Mouse (Mus musculus) embryonic facial prominence, embryonic 10.5 days (tissue): Measurements from ENCODE around the gene Clmp. TPM values are rescaled to one million over a fixed set of nuclear protein-coding genes. Genes with fewer than 3 reads are reported as not detected.

ENCODE experiments used
- DNase-seq: peaks from one replicate; pipeline ENCODE4 v3.0.0-alpha.2; 2017; ENCODE audit warnings: low spot score
- H3K27ac ChIP-seq: fragments of 300-500 bp; sonication (generic); replicated peaks from 2 replicates; pipeline ENCODE4 v1.5.1; 2016; ENCODE audit warnings: mild to moderate bottlenecking
- H3K27me3 ChIP-seq: fragments of 300-500 bp; sonication (generic); replicated peaks from 2 replicates; pipeline ENCODE4 v1.6.1; 2016; ENCODE audit warnings: low read depth, mild to moderate bottlenecking; ENCODE audit not compliant: poor library complexity, severe bottlenecking
- H3K36me3 ChIP-seq: fragments of 300-500 bp; sonication (generic); replicated peaks from 2 replicates; pipeline ENCODE4 v1.6.1; 2016; ENCODE audit warnings: mild to moderate bottlenecking, moderate library complexity
- H3K4me1 ChIP-seq: fragments of 300-500 bp; sonication (generic); 2 replicates; pipeline ENCODE4 v1.6.1; 2016
- H3K4me3 ChIP-seq: fragments of 300-500 bp; sonication (generic); 2 replicates; pipeline ENCODE4 v1.5.1; 2016; ENCODE audit warnings: mild to moderate bottlenecking, moderate library complexity
- H3K9me3 ChIP-seq: fragments of 300-500 bp; sonication (generic); 2 replicates; pipeline ENCODE4 v1.6.1; 2016; ENCODE audit warnings: mild to moderate bottlenecking
- WGBS: fragments of 180-500 bp; shearing (Covaris S2); methylation state at CpG from one replicate; pipeline ENCODE4 v1.1.7; 2016; 5-methylcytosine and 5-hydroxymethylcytosine counted together
- polyA plus RNA-seq: library from polyadenylated mRNA; unstranded; fragments of >200 nt; fragmentation: Nextera tagmentation; extraction: Ambion mirVana; gene quantifications from 2 replicates; pipeline ENCODE4 v1.2.1, GENCODE M21; 2016

The Clmp gene
- polyA plus RNA-seq, 1 experiment from 2014 or later, result 45.6 TPM

DNA sequence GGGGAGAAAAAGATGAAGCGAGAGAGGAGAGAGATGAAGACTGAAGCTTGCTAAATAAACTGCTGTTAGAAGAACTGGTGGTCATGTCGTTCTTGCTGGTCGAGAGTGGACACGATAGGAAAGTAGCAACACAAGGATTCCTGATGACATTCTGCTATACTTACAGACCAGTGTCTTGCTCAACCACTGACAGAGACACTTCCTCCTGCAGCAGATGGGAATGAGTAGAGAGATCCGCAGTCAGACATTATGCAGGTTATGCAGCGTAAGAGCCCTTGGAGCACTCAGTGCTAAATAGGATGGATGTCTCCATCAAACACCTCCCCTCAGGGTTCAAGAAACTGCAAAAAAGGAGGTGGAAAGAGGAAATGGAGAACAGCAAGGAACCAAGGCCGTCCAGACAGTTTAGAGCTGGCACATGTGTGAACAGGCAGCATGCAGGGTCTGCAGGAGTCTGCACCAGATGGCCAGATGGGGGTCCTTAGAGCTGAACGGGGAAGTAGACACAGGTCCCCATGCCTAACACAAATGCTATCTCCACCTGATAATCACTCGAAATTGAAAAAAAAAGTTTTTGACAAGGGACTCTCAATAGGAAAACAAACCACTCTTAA is 19.5 kb upstream of the Clmp start:
- Histone ChIP-seq H3K4me3 (no peak overlapping the region), H3K27me3 (no peaks in the 10 kb centered on the region), H3K9me3 (peaks cover 3% of the 10 kb centered on the region; the same call in 1 of the 2 replicates), H3K36me3 (no peaks in the 10 kb centered on the region), H3K4me1 (peaks cover 1% of the 10 kb centered on the region), H3K27ac (no peak overlapping the region)
- no peak for DNase-seq
- WGBS, result 81% methylated on average over 9 of the region's 9 CpGs

DNA sequence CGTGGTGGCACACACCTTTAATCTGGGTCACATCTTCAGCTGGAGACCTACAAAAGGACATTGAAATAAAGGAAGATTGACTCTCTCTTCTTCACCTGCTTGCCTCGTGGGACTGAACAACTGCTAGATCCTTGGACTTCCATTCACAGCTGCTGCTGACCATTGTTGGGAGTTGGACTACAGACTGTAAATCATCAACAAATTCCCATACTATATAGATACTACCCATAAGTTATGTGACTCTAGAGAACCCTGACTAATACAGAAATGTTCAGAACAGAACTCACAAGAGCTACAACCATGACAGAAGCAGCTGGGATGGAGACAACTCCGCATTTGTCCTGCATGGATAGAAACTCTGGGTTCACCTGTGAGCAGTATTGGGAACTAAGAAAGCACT is 15.4 kb upstream of the Clmp start, which contains the start of gene Gm21915:
TSS of gene Gm21915 (plus strand) at position 301 of the 400 bp plus-strand sequence.
- Histone ChIP-seq H3K27ac (no peak within 1 kb of the TSS; the same call in 1 of the 2 replicates), H3K4me3 (no peak within 1 kb of the TSS), H3K27me3 (no peaks in the 10 kb centered on the region), H3K36me3 (no peaks in the 10 kb centered on the region), H3K4me1 (peaks cover 14% of the 10 kb centered on the region), H3K9me3 (no peaks in the 10 kb centered on the region)
- DNase-seq, result no peak
- WGBS, result 83% methylated on average over 3 of the region's 3 CpGs

DNA sequence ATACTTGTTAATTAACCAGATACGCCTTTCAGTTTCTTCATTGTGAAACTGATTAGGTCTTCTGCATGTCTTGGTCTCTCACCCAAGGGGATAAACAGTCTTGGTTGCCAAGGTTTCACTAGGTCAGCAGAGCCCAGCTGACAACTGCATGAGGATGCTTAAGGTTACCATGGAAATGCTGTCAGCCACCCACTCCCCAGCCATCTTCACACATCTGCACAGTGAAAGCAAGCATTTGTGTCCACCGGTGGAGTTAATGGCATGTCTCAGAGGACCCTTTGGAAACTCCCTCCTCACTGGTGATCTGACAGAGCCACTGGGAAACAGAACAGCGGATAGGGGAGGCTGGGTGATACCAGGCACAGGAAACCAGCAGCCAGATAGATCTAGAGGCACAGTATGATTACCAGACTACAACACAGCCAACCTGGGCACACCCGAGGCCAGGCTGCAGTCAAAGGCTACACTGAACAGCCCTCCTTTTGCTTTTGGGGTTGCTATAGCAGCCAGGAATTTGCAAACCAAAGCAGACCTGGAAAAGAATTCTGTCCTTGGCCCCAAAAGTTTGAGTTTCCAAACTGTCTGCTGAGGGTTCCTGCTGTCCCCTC is 14.3 kb upstream of the Clmp start:
- DNase-seq, result peak; percentile 37
- no peak overlapping the region for H3K4me3 ChIP-seq
- 51% methylated on average over 4 of the region's 4 CpGs for whole genome bisulfite sequencing
- no peaks in the 10 kb centered on the region for H3K36me3 ChIP-seq
- no peaks in the 10 kb centered on the region for H3K9me3 ChIP-seq
- H3K27me3 ChIP-seq, result no peaks in the 10 kb centered on the region
- H3K4me1 ChIP-seq, result peaks cover 23% of the 10 kb centered on the region
- H3K27ac ChIP-seq, result no peak overlapping the region; the same call in 1 of the 2 replicates

DNA sequence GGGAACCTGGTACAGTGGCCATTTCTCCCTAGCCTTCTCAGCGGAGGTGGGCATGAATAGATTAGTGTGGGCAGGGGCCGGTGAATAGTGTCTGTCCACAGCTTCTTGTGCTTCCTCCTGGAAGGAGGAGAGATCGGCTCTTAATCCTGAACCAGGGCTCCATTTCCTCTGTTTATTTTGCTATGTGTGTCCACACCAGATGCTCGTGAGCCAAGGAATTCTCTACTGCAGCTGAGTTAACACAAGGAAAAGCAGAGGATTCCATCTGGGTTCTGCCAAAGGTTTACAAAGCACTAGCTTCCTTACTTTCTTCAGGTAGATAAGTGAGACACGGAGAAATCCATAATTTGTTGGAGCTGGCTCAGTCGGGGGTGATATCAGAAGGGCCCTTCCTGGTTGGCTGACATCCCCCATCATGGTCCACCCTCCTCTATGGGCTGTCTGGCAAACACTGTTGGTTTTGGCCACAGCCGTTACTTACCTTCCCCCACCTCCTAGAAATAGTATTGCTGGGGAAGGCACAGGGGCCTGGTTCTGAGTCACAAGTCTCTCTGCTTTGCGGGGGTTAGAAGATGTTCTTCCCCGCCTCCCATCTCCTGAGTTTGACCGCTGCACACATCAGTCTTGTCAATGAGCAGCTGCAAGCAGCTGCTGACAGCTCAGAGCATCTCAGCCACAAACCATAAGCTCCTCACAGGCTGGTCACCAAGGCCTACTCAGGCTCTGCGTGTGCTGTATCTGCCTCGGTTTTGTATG is 10.4 kb upstream of the Clmp start:
- H3K36me3 ChIP-seq, result no peaks in the 10 kb centered on the region
- no peak overlapping the region for H3K4me3 ChIP-seq
- 0 out of 2 replicates have a peak overlapping the region, but pooled peaks have one; percentile 4 for H3K27ac ChIP-seq
- no peak for DNase-seq
- H3K9me3 ChIP-seq, result no peaks in the 10 kb centered on the region
- H3K27me3 ChIP-seq, result no peaks in the 10 kb centered on the region
- 74% methylated on average over 12 of the region's 12 CpGs for WGBS
- H3K4me1 ChIP-seq, result peaks cover 23% of the 10 kb centered on the region

DNA sequence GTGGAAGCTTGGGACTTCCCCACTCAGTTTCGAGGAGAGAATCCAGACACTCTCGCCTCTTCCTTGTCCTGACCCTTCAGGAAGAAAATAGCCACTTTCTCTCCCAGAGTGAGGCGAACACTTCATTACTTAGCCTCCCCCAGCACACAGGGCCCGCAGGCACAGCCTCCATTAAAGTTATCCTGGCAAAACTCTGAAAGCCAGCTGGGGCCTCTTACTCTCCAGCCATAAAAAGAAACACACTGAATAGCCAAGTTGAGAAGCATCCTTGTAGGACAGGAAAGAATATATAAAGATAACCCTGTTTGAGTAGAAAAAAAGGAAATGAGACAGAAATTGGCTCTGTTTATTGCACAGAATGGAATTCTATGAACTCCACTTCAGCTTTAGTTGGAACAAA is 7.1 kb upstream of the Clmp start:
- Histone ChIP-seq H3K36me3 (no peaks in the 10 kb centered on the region), H3K27ac (no peak overlapping the region), H3K9me3 (no peaks in the 10 kb centered on the region), H3K27me3 (peaks cover 3% of the 10 kb centered on the region; the same call in 1 of the 2 replicates), H3K4me1 (peaks cover 14% of the 10 kb centered on the region), H3K4me3 (no peak overlapping the region)
- WGBS, result 86% methylated on average over 4 of the region's 4 CpGs
- no peak for DNase-seq

DNA sequence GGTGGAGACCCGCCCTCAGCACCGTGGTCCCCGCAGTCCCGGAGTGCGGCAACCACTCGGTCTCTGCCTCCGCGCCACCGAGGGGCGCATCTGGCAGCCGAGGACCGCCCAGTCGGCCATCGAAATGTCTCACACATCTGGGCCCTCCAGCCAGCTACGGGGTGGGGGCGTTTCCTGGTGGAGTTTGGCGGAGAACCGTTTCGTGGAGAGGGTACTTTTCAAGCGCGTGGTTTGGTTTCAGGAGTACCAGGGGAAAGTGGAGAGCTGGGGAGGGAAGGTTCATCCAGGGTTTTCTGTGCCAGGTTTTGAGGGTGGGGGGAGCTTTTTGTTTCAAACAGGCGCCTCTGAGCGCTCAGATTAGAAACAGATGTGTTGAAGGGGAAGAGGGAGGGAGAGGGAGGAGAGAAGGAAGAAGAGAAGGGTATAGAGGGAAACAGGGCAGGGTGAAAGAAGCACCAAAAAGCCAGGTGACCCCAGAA is 698 bp downstream of the Clmp start:
- H3K9me3 ChIP-seq, result no peaks in the 10 kb centered on the region
- H3K27me3 ChIP-seq, result peaks cover 41% of the 10 kb centered on the region
- DNase-seq, result peak; percentile 82
- H3K4me3 ChIP-seq, result peak overlapping the region; percentile 92
- no peaks in the 10 kb centered on the region for H3K36me3 ChIP-seq
- peaks cover 59% of the 10 kb centered on the region for H3K4me1 ChIP-seq
- WGBS, result under 1% methylated on average over 23 of the region's 23 CpGs
- H3K27ac ChIP-seq, result peak overlapping the region; percentile 99

DNA sequence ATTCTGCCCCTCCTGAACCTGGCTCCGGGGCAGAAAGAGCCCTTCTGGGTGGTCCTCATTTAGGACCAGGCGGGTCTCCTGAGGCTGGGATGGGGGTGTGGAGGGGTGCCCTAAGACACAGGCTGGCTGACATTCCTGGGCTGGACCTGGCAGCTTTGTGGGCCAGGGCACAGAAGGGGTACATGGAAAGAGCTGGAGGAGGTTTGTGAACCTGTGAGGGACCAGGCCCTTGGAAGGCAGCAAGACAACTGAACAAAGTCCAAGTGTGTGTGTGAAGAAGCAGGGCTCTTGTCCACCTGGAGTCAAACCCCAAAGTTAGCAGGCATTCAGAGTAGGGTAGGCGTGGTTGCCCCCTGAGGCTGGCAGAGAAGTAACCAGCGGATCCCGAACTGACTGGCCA is 1.3 kb downstream of the Clmp start:
- Histone ChIP-seq H3K27ac (peak overlapping the region; percentile 99), H3K4me3 (peak overlapping the region; percentile 92), H3K4me1 (peaks cover 65% of the 10 kb centered on the region), H3K27me3 (peaks cover 40% of the 10 kb centered on the region), H3K9me3 (no peaks in the 10 kb centered on the region), H3K36me3 (no peaks in the 10 kb centered on the region)
- 28% methylated on average over 5 of the region's 5 CpGs for WGBS
- DNase-seq, result no peak

DNA sequence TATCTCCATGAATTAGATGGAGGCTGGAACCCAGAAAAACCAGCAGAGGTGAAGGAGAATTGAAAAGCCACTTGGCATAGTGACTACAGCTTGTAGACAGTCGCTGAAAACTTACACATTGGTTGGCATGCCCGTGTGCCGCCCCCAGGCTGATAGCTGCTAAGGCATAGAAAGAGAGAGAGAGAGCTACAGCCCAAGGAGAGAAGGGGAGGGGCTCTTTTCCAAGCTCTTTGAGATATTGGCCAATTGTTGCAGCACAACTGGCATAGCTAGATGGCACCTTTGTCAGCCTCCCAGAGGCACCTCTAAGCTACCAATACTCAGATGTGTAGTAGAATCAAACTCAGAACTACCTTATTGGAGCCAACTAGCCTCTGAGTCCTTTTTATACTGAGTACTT is 1.8 kb downstream of the Clmp start:
- Histone ChIP-seq H3K27me3 (peaks cover 40% of the 10 kb centered on the region), H3K27ac (peak overlapping the region; percentile 99), H3K4me1 (peaks cover 70% of the 10 kb centered on the region), H3K4me3 (peak overlapping the region; percentile 92), H3K36me3 (no peaks in the 10 kb centered on the region), H3K9me3 (no peaks in the 10 kb centered on the region)
- WGBS, result 45% methylated on average over 3 of the region's 3 CpGs
- no peak for DNase-seq

DNA sequence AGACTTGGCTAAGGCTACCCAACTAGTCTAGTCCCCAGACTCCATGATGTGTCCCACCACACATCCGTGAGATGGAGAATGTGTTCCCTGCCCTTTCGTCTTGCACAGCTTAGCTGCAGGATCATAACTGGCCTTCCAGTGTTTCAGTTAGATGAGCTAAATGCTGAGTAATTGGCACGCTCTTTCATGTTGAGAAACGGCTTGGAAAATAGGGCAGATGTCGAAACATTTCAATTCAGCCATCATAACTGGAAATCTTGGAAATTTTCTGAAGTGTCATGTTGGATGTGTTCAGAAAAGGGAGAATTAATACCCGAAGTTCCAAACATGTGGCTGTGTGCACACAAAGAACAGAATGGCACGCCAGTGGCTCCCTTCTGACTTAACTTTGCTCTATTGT is 4.7 kb downstream of the Clmp start:
- no peak overlapping the region for H3K4me3 ChIP-seq
- WGBS, result 92% methylated on average over 7 of the region's 7 CpGs
- H3K27me3 ChIP-seq, result peaks cover 25% of the 10 kb centered on the region
- H3K27ac ChIP-seq, result no peak overlapping the region
- H3K36me3 ChIP-seq, result 0 out of 2 replicates have a peak, but pooled peaks cover 2% of the 10 kb centered on the region
- peaks cover 85% of the 10 kb centered on the region for H3K4me1 ChIP-seq
- DNase-seq, result no peak
- H3K9me3 ChIP-seq, result no peaks in the 10 kb centered on the region

DNA sequence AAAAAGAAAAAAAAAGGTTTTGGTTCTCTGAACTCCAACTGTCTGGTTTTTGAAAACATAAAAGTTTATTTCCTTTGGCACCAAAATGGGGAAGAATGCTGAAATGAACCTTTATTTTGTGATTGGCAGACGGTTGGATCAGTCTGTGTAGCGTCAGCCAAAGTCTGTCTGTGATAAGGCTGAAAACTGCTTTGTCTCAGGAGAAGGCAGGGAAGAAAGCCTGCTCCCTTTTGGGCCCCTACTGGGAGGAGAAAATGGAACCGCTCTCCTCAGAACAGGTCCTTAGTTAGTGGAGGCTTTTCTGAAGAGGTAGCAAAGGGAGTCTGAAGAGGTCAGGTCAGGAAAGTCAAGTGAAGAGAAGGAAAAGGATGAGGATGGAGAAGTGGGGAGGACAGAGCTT is 7.3 kb downstream of the Clmp start:
- H3K27ac ChIP-seq, result peak overlapping the region; percentile 59
- H3K27me3 ChIP-seq, result 0 out of 2 replicates have a peak, but pooled peaks cover 4% of the 10 kb centered on the region
- H3K4me3 ChIP-seq, result no peak overlapping the region
- no peak for DNase-seq
- H3K9me3 ChIP-seq, result no peaks in the 10 kb centered on the region
- WGBS, result 38% methylated on average over 3 of the region's 3 CpGs
- H3K36me3 ChIP-seq, result peaks cover 22% of the 10 kb centered on the region
- peaks cover 74% of the 10 kb centered on the region for H3K4me1 ChIP-seq

DNA sequence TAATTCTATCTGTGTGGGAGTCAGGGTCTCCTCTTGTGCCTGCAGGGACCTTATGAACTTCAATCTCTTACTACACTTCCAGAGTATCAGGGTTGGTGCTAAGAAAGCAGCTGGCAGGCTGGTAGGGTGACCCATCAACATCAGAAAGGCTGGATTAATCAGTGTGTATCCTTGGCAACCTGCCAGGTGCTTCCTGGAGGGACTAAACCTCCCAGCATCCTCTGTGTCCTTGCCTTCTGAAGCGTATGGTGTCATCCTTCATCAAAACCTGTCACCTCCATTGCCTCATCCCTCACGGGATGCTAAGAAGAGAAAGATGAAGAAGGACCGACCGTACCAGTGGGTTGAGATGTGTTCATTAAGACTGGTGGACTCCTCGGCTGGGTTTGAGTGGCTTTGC is 8.0 kb downstream of the Clmp start:
- Histone ChIP-seq H3K4me1 (peaks cover 69% of the 10 kb centered on the region), H3K27me3 (no peaks in the 10 kb centered on the region), H3K9me3 (no peaks in the 10 kb centered on the region), H3K4me3 (no peak overlapping the region), H3K27ac (peak overlapping the region; percentile 59), H3K36me3 (peaks cover 29% of the 10 kb centered on the region)
- 64% methylated on average over 5 of the region's 5 CpGs for WGBS
- no peak for DNase-seq

DNA sequence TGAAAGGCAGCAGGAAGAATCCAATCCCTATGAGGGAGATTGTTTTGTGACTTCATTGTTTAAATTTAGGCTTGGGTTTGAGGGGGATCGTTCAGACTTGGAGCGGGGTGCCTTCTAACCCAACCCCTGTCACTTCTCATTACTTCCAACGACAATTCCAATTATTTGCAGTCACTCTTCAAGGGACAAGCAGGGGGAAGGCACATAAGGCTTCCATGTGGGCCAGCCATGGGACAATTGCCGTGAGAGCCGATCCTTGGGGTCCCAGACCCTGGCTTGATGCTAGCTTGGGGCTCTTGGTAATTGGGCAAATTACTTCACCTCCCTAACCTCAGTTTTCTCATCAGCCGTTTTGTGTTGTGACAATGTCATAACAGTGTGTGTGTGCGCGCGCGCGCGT is 8.5 kb downstream of the Clmp start:
- H3K9me3 ChIP-seq, result no peaks in the 10 kb centered on the region
- DNase-seq, result no peak
- H3K27ac ChIP-seq, result peak overlapping the region; percentile 59
- H3K4me1 ChIP-seq, result peaks cover 69% of the 10 kb centered on the region
- WGBS, result 57% methylated on average over 12 of the region's 12 CpGs
- peaks cover 33% of the 10 kb centered on the region for H3K36me3 ChIP-seq
- H3K4me3 ChIP-seq, result no peak overlapping the region; the same call in 1 of the 2 replicates
- no peaks in the 10 kb centered on the region for H3K27me3 ChIP-seq
